Mouse (Mus musculus) layer of hippocampus, postnatal 14 days (tissue): ENCODE measurements at regions not wholly inside any gene's neighbourhood (a gene's known extent, or its start where the extent isn't known, plus 50 kb on each side); places are given as distances from the start of the nearest gene placed in this dataset.
"Not testable (repeated sequence)": the region's sequence is repeated elsewhere in the genome, so short reads cannot be mapped to it uniquely, and the experiment has no call there.

Source experiments
- DNase-seq, 2 experiments: peaks; one replicate each; pipeline ENCODE4 v3.0.0; 2021 to 2022; ENCODE audit warnings: low spot score in 2 of 2, mixed read lengths in 1 of 2

GRCm38 (mm10) chr5:3244067-3244466 is 97.2 kb upstream of the Cdk6 start:
- DNase-seq: not testable (repeated sequence)

DNA sequence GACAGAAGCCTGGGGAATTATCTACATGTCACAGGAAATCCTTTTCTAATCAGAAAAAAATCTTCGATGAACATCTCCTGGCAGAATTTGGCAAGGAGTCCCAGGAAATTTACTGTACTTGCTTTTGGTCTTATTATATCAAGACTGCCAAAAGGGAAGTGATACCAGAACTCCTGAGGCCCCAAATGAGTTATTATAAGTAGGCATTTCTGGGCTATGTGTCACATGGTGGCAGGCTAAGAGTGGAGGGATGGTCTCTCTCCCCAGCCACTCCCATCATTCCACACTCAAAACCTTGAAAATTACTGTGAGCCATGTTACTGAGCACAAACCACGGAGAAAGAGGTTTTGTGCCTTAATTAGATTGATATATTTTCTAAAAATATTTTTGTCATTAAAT is 94.0 kb upstream of the Cdk6 start:
- DNase-seq: no peak

GRCm38 (mm10) chr5:3250273-3250672 is 91.0 kb upstream of the Cdk6 start:
- no peak for DNase-seq

DNA sequence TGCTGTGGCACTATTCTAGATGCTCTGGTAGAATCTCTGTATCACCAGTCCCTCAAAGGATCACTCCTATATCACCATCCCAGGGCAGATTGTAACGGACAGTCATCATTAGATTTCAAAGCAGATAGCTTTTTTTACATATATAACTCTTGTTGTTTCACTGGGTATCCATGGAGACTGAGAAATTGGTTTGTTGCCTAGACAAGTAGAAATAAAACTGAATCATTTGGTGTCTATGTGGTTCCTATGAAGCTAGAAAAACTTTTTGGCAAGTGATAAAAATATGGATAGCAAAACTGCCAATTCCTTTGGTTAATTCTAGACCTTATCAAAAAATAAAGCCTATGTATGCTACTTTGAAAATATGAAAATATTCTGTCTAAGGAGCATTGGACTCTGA is 81.0 kb upstream of the Cdk6 start:
- DNase-seq: peak in 1 of 2 experiments; percentile 25

DNA sequence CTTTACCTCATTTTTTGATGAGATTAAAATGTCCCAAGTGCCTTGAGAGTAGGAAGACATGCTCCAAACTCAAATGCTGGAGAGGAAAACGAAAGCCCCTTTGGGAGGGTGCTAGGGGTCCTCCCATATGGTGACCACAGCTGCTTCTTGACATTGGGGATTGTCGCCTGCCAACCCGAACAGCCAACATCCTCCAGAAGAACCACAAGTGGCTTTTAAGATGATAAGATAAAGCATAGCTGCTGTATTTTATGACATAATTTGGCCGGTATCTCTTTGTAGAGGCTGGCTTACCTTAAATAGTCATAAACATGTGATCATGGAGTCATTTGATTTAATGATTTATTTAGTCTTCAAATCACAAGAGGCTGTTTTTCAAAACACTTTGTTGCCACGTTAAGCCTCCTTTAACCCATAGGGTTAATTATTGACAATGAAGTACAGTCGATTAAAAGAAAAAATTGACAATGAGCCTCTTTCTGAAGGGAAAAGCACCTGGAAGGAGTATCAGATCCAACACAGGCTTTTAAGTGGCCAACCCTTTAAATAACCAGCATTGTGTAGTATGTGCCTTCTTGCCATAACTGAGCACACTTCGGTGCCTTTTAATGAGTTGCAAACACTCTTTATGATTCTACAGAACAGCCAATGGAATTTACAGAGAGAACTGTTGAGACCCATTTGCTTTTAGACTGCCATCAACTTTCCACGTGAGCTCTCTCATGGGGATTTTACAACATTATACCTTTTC is 76.1 kb upstream of the Cdk6 start:
- DNase-seq: not testable (repeated sequence)

DNA sequence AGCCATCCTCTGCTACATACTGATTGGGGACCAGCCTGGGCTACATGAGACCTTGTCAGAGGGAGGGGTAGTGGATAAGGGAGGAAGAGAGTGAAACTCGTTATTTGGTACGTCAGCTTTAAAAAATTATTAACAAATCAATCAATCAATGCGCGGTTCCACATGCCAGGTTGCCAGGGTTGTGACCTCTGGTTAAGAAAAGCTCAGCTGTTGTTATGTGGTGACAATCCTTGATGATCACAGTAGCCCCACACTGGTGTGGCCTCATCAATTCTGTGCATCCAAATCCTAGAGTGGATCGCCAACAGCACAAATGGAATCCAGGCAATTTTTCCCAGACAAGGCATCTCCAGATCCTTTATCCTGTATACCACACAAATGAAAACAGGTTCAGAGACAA is 74.3 kb upstream of the Cdk6 start:
- no peak for DNase-seq

GRCm38 (mm10) chr5:3269760-3270159 is 71.5 kb upstream of the Cdk6 start:
- DNase-seq: no peak

DNA sequence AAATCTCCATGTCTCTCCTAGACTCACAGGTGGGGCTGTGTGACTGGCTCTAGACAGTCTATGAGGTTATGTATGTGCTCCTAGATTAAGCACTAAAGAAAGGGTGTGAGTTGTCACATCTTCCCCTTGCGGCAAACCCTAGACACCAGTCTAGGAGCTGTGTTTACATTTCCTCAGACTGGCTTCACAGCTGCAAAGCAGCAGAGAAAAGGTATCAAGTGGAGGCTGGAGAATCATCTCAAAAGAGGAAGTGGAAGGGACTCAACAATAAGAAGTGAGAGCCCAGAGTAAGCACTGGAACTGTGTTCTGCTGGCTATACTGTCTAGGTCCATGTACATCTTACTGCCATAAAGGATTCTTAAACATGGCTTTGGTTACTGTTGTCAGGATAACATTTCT is 68.1 kb upstream of the Cdk6 start:
- not testable (repeated sequence) for DNase-seq

- DNase-seq: not testable (repeated sequence)
Measured at GRCm38 (mm10) chr5:3277241-3277640, 64.0 kb upstream of the Cdk6 start.

DNA sequence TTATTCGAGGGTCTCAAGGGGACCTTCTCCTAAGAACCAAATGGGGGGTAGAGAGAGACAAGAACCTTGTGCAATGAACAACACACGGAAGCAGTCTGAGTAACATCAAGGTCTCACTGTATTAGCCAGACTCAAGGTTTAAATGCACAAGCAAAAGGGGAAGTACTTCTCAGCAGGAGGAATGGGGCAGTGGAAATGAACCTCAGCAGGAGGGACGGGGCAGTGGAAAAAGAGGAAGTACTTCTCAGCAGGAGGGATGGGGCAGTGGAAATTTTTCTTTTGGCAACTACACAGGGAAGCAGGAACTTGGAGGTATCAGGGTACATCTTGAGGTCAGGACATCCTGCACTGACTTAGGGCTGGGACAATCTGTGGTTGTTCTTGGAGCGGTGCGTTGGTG is 62.3 kb upstream of the Cdk6 start:
- not testable (repeated sequence) for DNase-seq

DNA sequence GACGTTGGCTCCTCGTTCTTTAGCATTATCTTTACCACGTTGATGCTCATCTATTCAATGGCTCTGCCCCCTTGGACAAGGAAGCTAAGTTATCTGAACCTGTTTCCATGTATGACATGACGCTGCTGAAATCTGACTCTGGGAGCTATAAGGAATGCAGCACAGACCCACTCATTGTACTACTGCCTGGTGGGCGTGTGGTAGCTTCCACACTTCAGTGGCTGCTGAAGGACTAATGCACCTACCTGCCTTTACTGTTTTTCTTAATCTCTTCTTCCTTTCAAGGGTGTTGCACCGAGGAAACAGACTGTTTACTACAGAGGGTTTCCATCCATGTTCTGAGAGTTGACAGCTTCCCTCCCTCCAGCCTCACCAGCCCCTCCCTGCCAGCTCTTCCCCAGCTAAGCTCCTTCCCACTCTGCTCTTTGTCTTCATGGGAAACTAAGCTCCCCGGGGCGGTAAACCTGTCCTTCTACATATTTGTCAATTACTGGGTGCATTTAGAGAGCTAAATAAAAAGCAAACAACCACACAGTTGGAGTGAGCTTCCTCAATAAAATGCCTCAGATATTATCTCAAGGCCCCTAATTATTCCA is 59.3 kb upstream of the Cdk6 start:
- not testable (repeated sequence) for DNase-seq

DNA sequence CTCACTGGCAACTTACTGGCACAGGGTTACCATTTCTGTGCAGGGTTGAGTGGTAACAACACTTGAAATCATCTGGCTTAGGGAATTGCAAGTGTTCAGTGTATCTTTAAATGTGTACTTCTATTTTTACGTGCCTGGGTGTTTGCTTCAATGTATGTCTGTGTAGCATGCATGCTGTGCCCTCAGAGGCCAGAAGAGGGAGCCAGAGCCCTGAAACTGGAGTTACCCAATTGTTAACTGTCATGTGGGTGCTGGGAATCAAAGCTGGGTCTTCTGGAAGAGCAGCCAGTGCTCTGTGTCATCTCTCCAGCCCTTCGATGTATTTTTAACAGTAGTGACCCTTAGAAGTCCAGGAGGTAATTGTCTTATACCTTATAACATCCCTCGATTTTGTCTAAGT is 58.2 kb upstream of the Cdk6 start:
- DNase-seq: no peak

DNA sequence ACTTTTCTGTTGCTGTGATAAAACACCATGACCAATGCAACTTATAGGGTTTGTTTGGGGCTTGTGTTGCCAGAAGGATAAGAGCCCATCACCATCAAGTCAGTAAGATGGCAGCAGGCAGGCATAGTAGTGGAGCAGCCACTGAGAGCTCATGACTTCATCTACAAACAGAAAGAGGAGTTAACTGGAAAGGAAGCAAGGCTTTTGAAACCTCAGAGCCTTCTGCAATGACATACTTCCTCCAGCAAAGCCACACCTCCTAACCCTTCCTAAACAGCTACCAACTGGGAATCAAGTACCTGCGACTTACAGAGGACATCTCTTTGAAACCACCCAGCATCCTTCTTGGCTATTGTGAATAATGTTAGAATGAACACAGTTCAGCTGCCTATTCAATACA is 57.0 kb upstream of the Cdk6 start:
- DNase-seq: not testable (repeated sequence)

DNA sequence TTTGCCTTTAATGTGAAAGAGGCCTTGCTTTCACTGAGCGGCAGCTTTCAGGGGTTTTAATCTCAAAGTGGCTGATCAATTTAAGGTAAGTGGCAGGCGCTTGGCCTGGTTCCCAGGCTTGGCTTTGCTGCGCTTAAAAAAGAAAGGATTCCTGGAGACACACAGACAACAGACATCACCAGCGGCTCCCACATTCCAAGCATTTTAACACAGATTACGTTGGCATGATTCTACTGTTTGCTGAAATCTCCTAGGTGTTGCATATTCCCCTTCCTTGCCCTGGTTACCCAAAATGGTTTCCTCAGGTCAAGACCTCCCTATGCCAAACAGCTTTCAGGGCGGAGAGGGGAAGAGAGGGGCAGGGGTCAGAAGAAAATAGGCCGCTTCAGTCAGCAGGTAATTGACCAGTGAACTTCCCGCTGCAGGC is 51.3 kb upstream of the Cdk6 start:
- not testable (repeated sequence) for DNase-seq
